Mouse (Mus musculus): ENCODE measurements around the gene Msl3l2.

DNA sequence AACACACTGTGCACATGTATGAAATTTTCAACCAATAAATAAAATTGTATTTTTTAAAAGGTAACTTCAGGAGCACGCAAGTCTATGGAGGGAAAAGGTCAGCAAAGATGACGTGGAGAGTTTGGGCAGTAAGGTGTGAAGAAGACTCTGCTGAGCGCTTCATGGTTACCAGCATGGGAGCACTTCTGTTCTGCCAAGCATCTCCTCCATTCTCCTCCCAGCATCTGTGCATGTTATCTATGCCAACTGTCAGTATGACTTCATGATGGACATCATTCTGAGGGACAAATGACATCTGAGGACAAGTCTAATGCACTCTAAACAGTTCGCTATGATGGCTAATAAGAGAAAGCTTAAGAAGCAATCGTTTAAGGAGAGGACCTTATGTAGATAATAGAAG, 30.5 kb downstream of the Msl3l2 start:
- TF ChIP-seq POLR2A (IDR thresholded peaks at IDR 0.05; ENCODE audit: borderline replicate concordance, extremely low read depth, low read depth, low read length): no peak
- no peak for TF ChIP-seq CTCF (IDR thresholded peaks at IDR 0.05; ENCODE audit: insufficient read depth, low read length)

Data from lung, adult 2 months (tissue).